Mouse (Mus musculus): Measurements from ENCODE around the gene Lor. TPM values are rescaled to one million over a fixed set of nuclear protein-coding genes. Genes with fewer than 3 reads are reported as not detected.

Lor gene
- total and polyA plus RNA-seq, 3 experiments, result not detected

GRCm38 (mm10) chr3:92050382-92051054 lies 32.4 kb downstream of the Lor start:
- peak; percentile 31 for DNase-seq (ENCODE audit: low read depth, low spot score)

GRCm38 (mm10) chr3:92033892-92034291 lies 49.0 kb downstream of the Lor start:
- H3K36me3 ChIP-seq (ENCODE audit: control insufficient read depth in 1 of 2, insufficient read depth in 2 of 2, low read length in 2 of 2), result no peaks in the 10 kb centered on the region
- no peak for DNase-seq (ENCODE audit: low read depth, low spot score)
- H3K27me3 ChIP-seq (ENCODE audit: control insufficient read depth in 1 of 2, insufficient read depth in 2 of 2, low read length in 2 of 2), result no peaks in the 10 kb centered on the region
- no peak overlapping the region for H3K27ac ChIP-seq (ENCODE audit: control insufficient read depth, low read depth, low read length)
- no peak for TF ChIP-seq RCOR1 (IDR thresholded peaks at IDR 0.05; ENCODE audit: low read depth, low read length)
- TF ChIP-seq RAD21 (IDR thresholded peaks at IDR 0.05; ENCODE audit: low read depth, low read length), result no peak
- no peak for TF ChIP-seq ZKSCAN1 (IDR thresholded peaks at IDR 0.05; ENCODE audit: low read depth, low read length)
- H3K4me1 ChIP-seq (ENCODE audit: control insufficient read depth in 1 of 2, insufficient read depth in 2 of 2, low read length in 2 of 2), result no peaks in the 10 kb centered on the region
- no peak overlapping the region for H3K9ac ChIP-seq (ENCODE audit: control insufficient read depth, low read depth, low read length, poor library complexity, severe bottlenecking)
- H3K79me2 ChIP-seq (ENCODE audit: control insufficient read depth, insufficient read depth, low read length, poor library complexity), result no peaks in the 10 kb centered on the region
- no peak overlapping the region for H3K4me3 ChIP-seq (ENCODE audit: control insufficient read depth in 1 of 2, insufficient read depth in 1 of 2, low read depth in 2 of 2, low read length in 2 of 2)
- H3K9me3 ChIP-seq (replicated peaks; ENCODE audit: insufficient read depth, low read length), result no peaks in the 10 kb centered on the region

More at GRCm38 (mm10) chr3:92050382-92051054, 32.4 kb downstream of the Lor start:
- Histone ChIP-seq H3K79me2 (ENCODE audit: control insufficient read depth, insufficient read depth, low read length, poor library complexity) (no peaks in the 10 kb centered on the region), H3K9ac (ENCODE audit: control insufficient read depth, low read depth, low read length, poor library complexity, severe bottlenecking) (no peak overlapping the region), H3K4me3 (ENCODE audit: control insufficient read depth in 1 of 2, insufficient read depth in 1 of 2, low read depth in 2 of 2, low read length in 2 of 2) (no peak overlapping the region), H3K4me1 (ENCODE audit: control insufficient read depth in 1 of 2, insufficient read depth in 2 of 2, low read length in 2 of 2) (no peaks in the 10 kb centered on the region), H3K9me3 (replicated peaks; ENCODE audit: insufficient read depth, low read length) (no peaks in the 10 kb centered on the region), H3K27ac (ENCODE audit: control insufficient read depth, low read depth, low read length) (no peak overlapping the region), H3K27me3 (ENCODE audit: control insufficient read depth in 1 of 2, insufficient read depth in 2 of 2, low read length in 2 of 2) (no peaks in the 10 kb centered on the region), H3K36me3 (ENCODE audit: control insufficient read depth in 1 of 2, insufficient read depth in 2 of 2, low read length in 2 of 2) (no peaks in the 10 kb centered on the region)
- peak in 2 of 3 experiments; percentile 50 to 59; a peak in 4 of 6 replicates for TF ChIP-seq CTCF (IDR thresholded peaks at IDR 0.05 in 2 of 3, conservative IDR thresholded peaks at IDR 0.05 in 1 of 3; ENCODE audit: control insufficient read depth in 1 of 3, insufficient read depth in 1 of 3, low read depth in 2 of 3, low read length in 3 of 3, poor library complexity in 1 of 3, severe bottlenecking in 1 of 3)
- TF ChIP-seq POLR2A (IDR thresholded peaks at IDR 0.05; ENCODE audit: control insufficient read depth in 1 of 2, insufficient read depth in 1 of 2, low read depth in 1 of 2, low read length in 2 of 2, poor library complexity in 1 of 2), result no peak
- TF ChIP-seq SMC3 (IDR thresholded peaks at IDR 0.05; ENCODE audit: low read depth, low read length), result peak; percentile 49
- peak; percentile 27 for TF ChIP-seq RAD21 (IDR thresholded peaks at IDR 0.05; ENCODE audit: low read depth, low read length)
- TF ChIP-seq GABPA (IDR thresholded peaks at IDR 0.05; ENCODE audit: low read depth, low read length), result no peak
- TF ChIP-seq POLR2AphosphoS2 (IDR thresholded peaks at IDR 0.05; ENCODE audit: low read length), result no peak
- no peak for TF ChIP-seq ZKSCAN1 (IDR thresholded peaks at IDR 0.05; ENCODE audit: low read depth, low read length)
- TF ChIP-seq KAT2A (conservative IDR thresholded peaks at IDR 0.05; ENCODE audit: low read depth, low read length), result no peak
- TF ChIP-seq MEF2A (IDR thresholded peaks at IDR 0.05; ENCODE audit: extremely low read depth, insufficient replicate concordance, low read depth, low read length, poor library complexity, severe bottlenecking), result no peak

- Histone ChIP-seq H3K4me1 (ENCODE audit: control insufficient read depth in 1 of 2, insufficient read depth in 2 of 2, low read length in 2 of 2) (no peaks in the 10 kb centered on the region), H3K27me3 (ENCODE audit: control insufficient read depth in 1 of 2, insufficient read depth in 2 of 2, low read length in 2 of 2) (no peaks in the 10 kb centered on the region), H3K4me3 (ENCODE audit: control insufficient read depth in 1 of 2, insufficient read depth in 1 of 2, low read depth in 2 of 2, low read length in 2 of 2) (no peak overlapping the region), H3K79me2 (ENCODE audit: control insufficient read depth, insufficient read depth, low read length, poor library complexity) (no peaks in the 10 kb centered on the region), H3K9ac (ENCODE audit: control insufficient read depth, low read depth, low read length, poor library complexity, severe bottlenecking) (no peak overlapping the region), H3K9me3 (replicated peaks; ENCODE audit: insufficient read depth, low read length) (no peaks in the 10 kb centered on the region), H3K27ac (ENCODE audit: control insufficient read depth, low read depth, low read length) (no peak overlapping the region), H3K36me3 (ENCODE audit: control insufficient read depth in 1 of 2, insufficient read depth in 2 of 2, low read length in 2 of 2) (no peaks in the 10 kb centered on the region)
- TF ChIP-seq ELF1 (IDR thresholded peaks at IDR 0.05; ENCODE audit: low read depth, low read length) (no peak), ZC3H11A (IDR thresholded peaks at IDR 0.05; ENCODE audit: low read depth, low read length) (no peak), POLR2AphosphoS2 (IDR thresholded peaks at IDR 0.05; ENCODE audit: low read length) (no peak), GABPA (IDR thresholded peaks at IDR 0.05; ENCODE audit: low read depth, low read length) (no peak), POLR2AphosphoS5 (IDR thresholded peaks at IDR 0.05; ENCODE audit: borderline replicate concordance, low read depth, low read length) (no peak), RAD21 (IDR thresholded peaks at IDR 0.05; ENCODE audit: low read depth, low read length) (no peak), MAZ (IDR thresholded peaks at IDR 0.05; ENCODE audit: low read depth, low read length) (no peak), CHD1 (IDR thresholded peaks at IDR 0.05; ENCODE audit: low read depth, low read length) (no peak), SIN3A (IDR thresholded peaks at IDR 0.05; ENCODE audit: low read length) (no peak), GATA1 (IDR thresholded peaks at IDR 0.05; ENCODE audit: low read depth, low read length) (no peak), RCOR1 (IDR thresholded peaks at IDR 0.05; ENCODE audit: low read depth, low read length) (no peak), KAT2A (conservative IDR thresholded peaks at IDR 0.05; ENCODE audit: low read depth, low read length) (no peak), NRF1 (IDR thresholded peaks at IDR 0.05; ENCODE audit: insufficient read depth, low read depth, low read length, poor library complexity, severe bottlenecking) (no peak), ZKSCAN1 (IDR thresholded peaks at IDR 0.05; ENCODE audit: low read depth, low read length) (no peak), ETS1 (IDR thresholded peaks at IDR 0.05; ENCODE audit: low read depth, low read length) (no peak), BHLHE40 (IDR thresholded peaks at IDR 0.05; ENCODE audit: borderline replicate concordance, low read depth, low read length) (no peak), E2F4 (IDR thresholded peaks at IDR 0.05; ENCODE audit: borderline replicate concordance, low read depth, low read length) (no peak), UBTF (IDR thresholded peaks at IDR 0.05; ENCODE audit: borderline replicate concordance, insufficient read depth, low read depth, low read length) (no peak), TBP (IDR thresholded peaks at IDR 0.05; ENCODE audit: low read depth, low read length) (no peak), SMC3 (IDR thresholded peaks at IDR 0.05; ENCODE audit: low read depth, low read length) (no peak)
- no peak for DNase-seq (ENCODE audit: low read depth, low spot score)
Measured at GRCm38 (mm10) chr3:92033203-92033602, 49.7 kb downstream of the Lor start.
